Mouse (Mus musculus): ENCODE measurements around the gene Ifnab.
A peak's percentile ranks its signal among the peaks of the same experiment; 100 is the strongest.

The Ifnab gene

DNA sequence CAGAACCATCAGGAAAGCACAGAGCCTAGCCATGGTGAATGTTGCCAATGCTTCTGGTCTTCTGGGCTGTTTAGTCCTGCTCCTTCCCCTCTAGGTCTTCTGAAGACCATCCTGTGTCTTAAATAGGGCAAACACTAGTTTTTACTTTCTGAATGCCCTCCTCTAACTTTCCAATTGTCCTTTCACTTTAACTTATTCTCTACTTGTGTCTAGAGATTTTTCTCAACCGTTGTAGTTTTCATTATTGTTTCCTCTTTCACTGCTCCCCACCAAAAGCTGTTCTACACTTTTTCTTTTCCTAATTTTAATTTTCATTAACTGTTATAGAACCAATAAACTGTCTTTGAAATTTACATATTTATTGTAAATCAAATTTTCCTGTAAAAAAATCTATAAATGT is 14.3 kb downstream of the Ifnab start, which contains the start of gene Ifna16:
Gene Ifna16, minus strand, starts transcription at position 101 of the 400 bp plus-strand sequence.
- DNase-seq (ENCODE audit: low spot score in 2 of 2), result no peak

DNA sequence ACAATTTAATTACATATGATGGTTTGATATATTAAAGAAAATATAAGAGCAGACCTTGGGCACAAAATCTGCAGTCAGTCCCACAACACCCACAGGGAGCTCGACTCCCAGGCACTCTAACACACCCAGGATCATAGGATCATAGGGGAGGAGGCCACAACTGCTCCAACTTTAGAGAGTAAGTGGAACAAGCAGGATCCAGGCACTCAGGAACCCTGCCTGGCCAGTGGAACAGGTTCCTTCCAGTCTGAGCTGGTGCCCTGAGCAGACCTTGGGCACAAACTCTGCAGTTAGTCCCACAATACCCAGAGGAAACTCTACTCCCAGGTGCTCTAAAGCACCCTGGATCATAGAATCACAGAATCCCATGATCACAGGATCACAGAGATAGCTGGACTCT is 35.7 kb downstream of the Ifnab start:
- no peak for DNase-seq (ENCODE audit: low spot score in 2 of 2)

DNA sequence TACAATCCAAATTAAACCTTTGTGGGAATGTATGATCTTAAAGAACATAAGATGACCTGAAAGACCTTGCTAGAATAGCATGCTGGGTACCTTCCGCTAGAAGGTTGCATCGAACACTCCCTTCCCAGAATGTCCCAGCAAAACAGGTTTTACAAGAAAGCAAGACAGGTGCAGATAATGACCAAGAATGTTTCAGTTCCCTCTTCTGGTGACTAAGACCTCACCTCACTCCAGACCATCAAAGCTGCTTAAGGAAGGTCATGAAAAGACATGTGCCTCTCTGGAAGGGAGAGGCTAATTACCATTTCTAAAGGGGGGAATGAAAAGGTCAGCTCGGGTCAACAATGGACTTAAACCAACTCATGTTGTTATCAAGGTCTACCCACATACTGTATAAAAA is 37.5 kb downstream of the Ifnab start:
- DNase-seq (ENCODE audit: low spot score in 2 of 2), result no peak

DNA sequence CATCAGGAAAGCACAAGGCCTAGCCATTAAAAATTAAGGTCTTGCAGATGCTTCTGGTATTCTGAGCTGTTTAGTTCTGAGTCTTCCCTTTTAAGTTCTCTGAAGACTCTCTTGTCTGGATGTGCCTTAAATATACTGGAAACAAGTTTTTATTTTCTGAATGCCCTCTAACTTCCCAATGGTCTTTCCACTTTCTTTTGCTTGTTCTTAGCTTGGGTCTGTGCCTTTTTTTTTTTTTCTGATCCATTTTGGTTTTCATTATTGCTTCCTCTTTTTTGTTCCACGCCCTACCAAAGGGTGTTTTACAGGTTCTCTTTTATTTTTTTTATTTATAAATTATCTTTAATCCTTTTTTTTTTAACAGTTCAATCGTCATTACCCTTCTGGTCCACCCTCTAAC is 46.8 kb downstream of the Ifnab start, which contains the start of gene Ifna13:
Gene Ifna13, minus strand, starts transcription at position 101 of the 400 bp plus-strand sequence.
- DNase-seq (ENCODE audit: low spot score in 2 of 2), result no peak

DNA sequence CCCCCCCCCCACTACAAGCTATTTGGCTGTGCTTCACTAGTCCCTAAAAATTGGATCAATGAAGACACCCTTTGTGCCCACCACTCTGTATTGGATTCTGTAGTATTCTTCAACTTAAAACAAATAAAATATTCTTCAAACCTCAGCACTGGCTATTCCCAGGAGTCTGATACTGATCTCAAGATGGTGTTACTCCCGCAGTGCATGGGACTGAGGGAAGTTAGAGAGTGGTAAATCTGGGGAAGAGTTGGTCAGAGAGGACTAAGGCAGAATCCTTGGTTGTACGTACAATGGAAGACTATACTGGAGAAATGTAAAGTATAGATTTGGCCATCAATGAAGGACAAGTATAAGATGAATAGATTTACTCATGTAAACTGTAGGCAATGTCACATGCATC is 48.6 kb downstream of the Ifnab start:
- DNase-seq (ENCODE audit: low spot score in 2 of 2), result no peak

- peak; percentile 71 to 82 for DNase-seq (ENCODE audit: low spot score in 2 of 2)
Observed at GRCm38 (mm10) chr4:88641077-88641831, 49.9 kb downstream of the Ifnab start.

DNA sequence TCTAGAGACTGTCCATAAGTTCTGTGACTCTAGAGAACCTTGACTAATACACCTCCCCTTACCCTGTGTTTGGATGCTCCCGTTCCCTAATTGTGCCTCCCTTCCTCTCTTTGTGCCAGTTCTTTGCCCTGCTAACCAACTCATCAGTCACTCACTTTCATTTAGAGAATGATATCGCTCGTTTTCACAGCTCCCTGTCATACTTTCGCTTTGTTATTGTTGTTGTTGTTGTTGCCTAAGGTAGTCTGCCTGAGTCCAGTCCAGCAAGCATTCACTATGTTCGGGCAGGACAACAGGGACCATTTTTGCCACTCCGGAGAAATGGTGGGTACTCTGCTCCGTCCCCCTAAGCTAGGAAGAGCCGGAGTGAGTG is 50.5 kb downstream of the Ifnab start:
- DNase-seq (ENCODE audit: low spot score in 2 of 2), result no peak

Data from frontal cortex, postnatal 25 days (tissue).